Mouse (Mus musculus) liver, embryonic 11.5 days (tissue): ENCODE measurements around the gene Megf6. TPM values are rescaled to one million over a fixed set of nuclear protein-coding genes. Genes with fewer than 3 reads are reported as not detected.

ENCODE experiments used
- ATAC-seq: fragments of 200-750 bp; cut with Nextera tagmentation; replicated peaks from 2 replicates; pipeline ENCODE4 v1.8.0; 2017; ENCODE audit warnings: moderate number of reproducible peaks, mild to moderate bottlenecking, moderate TSS enrichment, moderate library complexity; ENCODE audit not compliant: low FRiP score
- DNase-seq: peaks from one replicate; pipeline ENCODE4 v3.0.0-alpha.2; 2017; ENCODE audit warnings: low spot score
- H3K27ac ChIP-seq: fragments of 300-500 bp; sonication (generic); 2 replicates; pipeline ENCODE4 v1.5.1; 2014; ENCODE audit warnings: mild to moderate bottlenecking, low read depth, low read length, control low read depth
- H3K27me3 ChIP-seq: fragments of 300-500 bp; sonication (generic); replicated peaks from 2 replicates; pipeline ENCODE4 v1.6.1; 2014; ENCODE audit warnings: low read length, mixed read lengths; ENCODE audit not compliant: control insufficient read depth, insufficient read depth
- H3K36me3 ChIP-seq: fragments of 300-500 bp; sonication (generic); 2 replicates; pipeline ENCODE4 v1.6.1; 2014; ENCODE audit warnings: mild to moderate bottlenecking, low read length, moderate library complexity, mixed read lengths; ENCODE audit not compliant: control insufficient read depth, insufficient read depth
- H3K4me1 ChIP-seq: fragments of 300-500 bp; sonication (generic); replicated peaks from 2 replicates; pipeline ENCODE4 v1.6.1; 2014; ENCODE audit warnings: low read length, mixed read lengths; ENCODE audit not compliant: control insufficient read depth, insufficient read depth
- H3K4me2 ChIP-seq: fragments of 300-500 bp; sonication (generic); 2 replicates; pipeline ENCODE4 v1.6.1; 2014; ENCODE audit warnings: mild to moderate bottlenecking, control low read depth, moderate library complexity
- H3K4me3 ChIP-seq: fragments of 300-500 bp; sonication (generic); 2 replicates; pipeline ENCODE4 v1.5.1; 2014; ENCODE audit warnings: low read depth, low read length, control low read depth
- H3K9ac ChIP-seq: fragments of 300-500 bp; sonication (generic); 2 replicates; pipeline ENCODE4 v1.6.1; 2014; ENCODE audit warnings: low read depth, low read length, control low read depth
- H3K9me3 ChIP-seq: fragments of 300-500 bp; sonication (generic); 2 replicates; pipeline ENCODE4 v1.6.1; 2016; ENCODE audit warnings: low read length, inconsistent platforms, mixed read lengths; ENCODE audit not compliant: control insufficient read depth
- WGBS: fragments of 180-500 bp; shearing (Covaris S2); extraction: QIAGEN DNeasy Blood & Tissue Kit; methylation state at CpG from one replicate; pipeline ENCODE4 v1.1.7; 2014; 5-methylcytosine and 5-hydroxymethylcytosine counted together
- polyA plus RNA-seq: library from polyadenylated mRNA; unstranded; fragments of >200 nt; fragmentation: Nextera tagmentation; extraction: Ambion mirVana; gene quantifications from 2 replicates; pipeline ENCODE4 v1.2.1, GENCODE M21; 2014

Megf6 gene
- polyA plus RNA-seq, 1 experiment from 2014 or later: 5.8 TPM

DNA sequence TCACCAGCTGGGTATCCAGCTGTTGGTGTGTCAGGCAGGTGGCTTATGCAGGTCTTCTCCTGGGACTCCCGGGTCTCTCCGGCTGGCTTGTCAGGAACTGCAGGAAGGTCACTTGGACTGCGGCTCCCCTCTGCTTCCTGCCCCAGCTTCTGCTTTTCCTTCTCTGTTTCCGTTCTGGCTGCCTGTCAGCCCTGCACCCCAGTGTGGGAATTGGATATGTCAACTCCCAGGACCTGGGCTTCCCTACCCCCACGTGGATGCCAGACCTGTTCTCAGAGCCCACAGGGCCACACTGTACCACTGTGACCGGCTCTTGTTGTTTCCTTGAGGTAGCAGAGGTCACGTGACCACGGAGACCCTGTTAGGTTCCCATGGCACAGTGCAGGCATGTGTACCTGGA, 18.4 kb downstream of the Megf6 start:
- Histone ChIP-seq H3K27me3 (no peaks in the 10 kb centered on the region), H3K27ac (no peak overlapping the region), H3K9me3 (no peaks in the 10 kb centered on the region), H3K4me3 (no peak overlapping the region), H3K9ac (no peak overlapping the region), H3K4me2 (no peak overlapping the region), H3K4me1 (no peaks in the 10 kb centered on the region), H3K36me3 (no peaks in the 10 kb centered on the region)
- ATAC-seq: no peak
- DNase-seq: no peak
- 38% methylated on average over 8 of the region's 8 CpGs for WGBS

DNA sequence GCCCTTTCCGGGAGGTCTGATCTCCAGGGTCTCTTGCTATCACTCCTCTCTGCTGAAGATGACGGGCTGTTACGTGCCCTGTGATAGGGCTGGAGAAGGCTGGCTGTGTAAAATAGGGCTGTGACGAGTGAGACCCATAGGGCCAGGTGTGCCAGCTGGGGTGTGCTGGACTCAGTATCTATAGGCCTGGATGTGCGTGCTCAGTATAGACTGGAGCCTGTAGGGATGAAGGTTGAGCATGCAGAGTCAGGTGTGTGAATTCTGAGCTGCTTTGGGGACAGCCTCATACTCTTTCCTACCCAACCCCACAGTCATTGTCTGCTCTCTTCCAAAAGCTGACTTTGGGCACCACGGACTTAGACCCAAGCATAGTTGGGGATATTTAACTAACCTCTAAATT, 27.4 kb downstream of the Megf6 start:
- no peak overlapping the region for H3K9ac ChIP-seq
- H3K27me3 ChIP-seq: no peaks in the 10 kb centered on the region
- H3K9me3 ChIP-seq: no peaks in the 10 kb centered on the region
- no peaks in the 10 kb centered on the region for H3K4me1 ChIP-seq
- no peak overlapping the region for H3K4me2 ChIP-seq
- ATAC-seq (no peak), DNase-seq (no peak)
- no peak overlapping the region for H3K27ac ChIP-seq
- no peak overlapping the region for H3K4me3 ChIP-seq
- no peaks in the 10 kb centered on the region for H3K36me3 ChIP-seq
- WGBS: 63% methylated on average over 6 of the region's 6 CpGs

DNA sequence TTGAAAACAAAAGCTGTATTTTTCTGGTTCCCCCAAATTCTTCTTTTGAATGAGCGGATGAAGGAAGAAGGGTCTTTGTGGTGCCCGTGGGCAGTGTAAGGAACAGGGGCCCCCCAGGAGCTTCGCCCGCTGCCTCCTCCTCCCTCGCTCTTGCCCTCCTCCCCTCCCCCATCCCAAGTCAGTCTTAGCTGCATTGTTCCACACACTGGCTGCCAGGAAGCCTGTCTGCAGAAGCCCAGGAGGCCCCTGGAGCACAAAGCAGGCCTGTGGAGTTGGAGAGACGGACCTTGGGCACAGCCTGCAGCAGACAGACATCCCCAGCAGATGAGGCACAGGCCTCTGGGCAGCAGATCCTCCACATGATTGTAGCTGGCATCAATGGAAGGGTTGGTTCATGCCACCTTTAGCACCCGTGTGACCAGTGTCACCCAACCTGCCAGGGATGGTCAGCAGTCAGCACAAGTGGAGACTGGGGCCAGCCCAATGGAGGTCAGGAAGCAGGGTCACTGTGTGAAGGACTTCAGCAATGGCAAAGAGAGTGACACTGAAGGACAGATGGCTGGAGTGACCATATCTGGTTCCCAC, 27.9 kb downstream of the Megf6 start:
- Histone ChIP-seq H3K36me3 (no peaks in the 10 kb centered on the region), H3K9ac (no peak overlapping the region), H3K27ac (no peak overlapping the region), H3K4me2 (no peak overlapping the region), H3K9me3 (no peaks in the 10 kb centered on the region), H3K4me3 (no peak overlapping the region), H3K4me1 (no peaks in the 10 kb centered on the region), H3K27me3 (no peaks in the 10 kb centered on the region)
- 70% methylated on average over 7 of the region's 7 CpGs for WGBS
- ATAC-seq (no peak), DNase-seq (no peak)

DNA sequence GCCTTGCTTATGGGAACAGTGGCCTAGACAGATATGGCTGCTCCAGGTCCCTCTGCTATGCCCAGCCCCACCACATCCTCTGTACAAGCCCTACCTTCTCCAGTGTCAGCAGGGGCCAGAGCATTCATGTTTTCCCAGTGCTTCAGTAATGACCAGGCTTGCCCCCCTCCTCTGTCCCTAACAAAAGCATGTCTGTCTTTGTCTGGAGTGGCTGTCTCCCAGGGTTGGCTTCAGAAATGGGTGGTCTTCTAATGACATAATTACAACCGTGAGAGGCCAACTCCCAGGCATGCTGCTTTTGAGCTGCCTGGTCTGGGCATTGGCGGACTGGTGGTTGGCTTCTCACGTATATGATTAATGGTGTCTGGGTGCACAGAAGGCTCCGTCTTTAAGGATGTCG, 31.0 kb downstream of the Megf6 start:
- DNase-seq: no peak
- H3K9ac ChIP-seq: no peak overlapping the region
- H3K4me1 ChIP-seq: no peaks in the 10 kb centered on the region
- H3K4me3 ChIP-seq: no peak overlapping the region
- H3K4me2 ChIP-seq: no peak overlapping the region
- H3K27ac ChIP-seq: no peak overlapping the region
- no peak for ATAC-seq
- no peaks in the 10 kb centered on the region for H3K9me3 ChIP-seq
- no peaks in the 10 kb centered on the region for H3K27me3 ChIP-seq
- no peaks in the 10 kb centered on the region for H3K36me3 ChIP-seq
- 80% methylated on average over 5 of the region's 5 CpGs for WGBS

DNA sequence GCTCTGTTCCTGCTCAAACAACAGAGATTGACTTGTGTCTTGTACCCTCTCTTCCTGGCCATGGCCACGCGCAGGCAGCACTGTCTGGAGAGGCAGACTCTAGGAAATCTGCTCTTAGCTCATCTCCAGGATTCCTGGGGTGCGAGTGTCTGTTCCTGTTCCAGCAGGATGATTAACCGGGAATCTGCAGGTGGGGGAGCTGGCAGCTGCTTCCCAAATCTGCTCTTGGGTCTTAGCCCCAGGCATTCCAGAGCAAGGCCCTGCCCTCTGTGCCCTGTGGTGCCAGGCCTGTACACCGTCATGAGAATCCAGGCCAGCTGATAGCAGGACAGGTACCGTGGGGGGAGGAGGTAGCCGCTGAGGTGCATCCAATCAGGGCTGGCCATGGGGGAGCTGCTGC, 34.0 kb downstream of the Megf6 start:
- Histone ChIP-seq H3K36me3 (no peaks in the 10 kb centered on the region), H3K9me3 (no peaks in the 10 kb centered on the region), H3K27me3 (no peaks in the 10 kb centered on the region), H3K4me3 (no peak overlapping the region), H3K27ac (no peak overlapping the region; the same call in 1 of the 2 replicates), H3K4me2 (no peak overlapping the region), H3K9ac (no peak overlapping the region), H3K4me1 (no peaks in the 10 kb centered on the region)
- WGBS: 70% methylated on average over 7 of the region's 7 CpGs
- no peak for ATAC-seq
- no peak for DNase-seq

DNA sequence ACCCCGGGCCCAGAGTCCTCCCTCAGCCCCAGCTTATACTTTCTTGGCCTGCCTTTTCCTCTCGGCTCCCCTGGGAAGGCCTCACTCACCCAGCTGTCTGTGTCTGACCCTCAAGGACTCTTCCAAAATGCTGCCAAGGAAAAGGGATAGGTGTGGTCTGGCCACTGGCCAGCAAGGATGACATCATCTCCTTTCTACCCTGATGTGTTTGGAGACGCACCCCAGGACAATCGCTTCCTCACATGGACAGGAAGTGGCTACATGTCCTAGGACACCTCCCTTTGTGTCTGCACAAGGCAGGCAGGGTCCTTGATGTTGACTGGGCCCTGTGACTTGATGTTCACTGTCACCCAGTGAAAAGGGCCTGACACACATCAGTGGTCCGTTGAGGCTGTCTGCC, 34.9 kb downstream of the Megf6 start:
- Histone ChIP-seq H3K9me3 (no peaks in the 10 kb centered on the region), H3K36me3 (no peaks in the 10 kb centered on the region), H3K9ac (no peak overlapping the region), H3K4me1 (no peaks in the 10 kb centered on the region), H3K4me2 (no peak overlapping the region), H3K27ac (no peak overlapping the region), H3K27me3 (no peaks in the 10 kb centered on the region), H3K4me3 (no peak overlapping the region)
- DNase-seq (no peak), ATAC-seq (no peak)
- 58% methylated on average over 5 of the region's 5 CpGs for WGBS

DNA sequence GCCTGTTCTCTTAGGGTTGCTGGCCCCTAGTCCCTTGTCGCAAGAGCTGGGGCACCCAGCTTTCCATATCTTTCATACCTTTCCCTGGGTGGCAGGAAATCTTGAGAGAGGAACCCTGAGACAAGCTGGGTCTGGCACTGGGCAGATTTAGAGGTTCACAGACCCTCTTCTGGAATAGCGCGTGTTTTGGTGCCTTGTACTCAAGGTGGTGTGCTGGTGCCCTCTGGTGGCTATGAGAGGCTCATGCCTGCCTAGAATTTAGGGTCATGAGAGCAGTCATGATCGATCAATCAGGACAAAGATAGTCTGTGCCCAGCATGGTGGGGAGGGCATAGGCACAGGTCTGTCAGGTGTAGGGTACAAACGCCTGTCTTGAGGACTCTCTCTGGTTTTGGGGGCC, 36.7 kb downstream of the Megf6 start:
- 20% methylated on average over 5 of the region's 5 CpGs for WGBS

DNA sequence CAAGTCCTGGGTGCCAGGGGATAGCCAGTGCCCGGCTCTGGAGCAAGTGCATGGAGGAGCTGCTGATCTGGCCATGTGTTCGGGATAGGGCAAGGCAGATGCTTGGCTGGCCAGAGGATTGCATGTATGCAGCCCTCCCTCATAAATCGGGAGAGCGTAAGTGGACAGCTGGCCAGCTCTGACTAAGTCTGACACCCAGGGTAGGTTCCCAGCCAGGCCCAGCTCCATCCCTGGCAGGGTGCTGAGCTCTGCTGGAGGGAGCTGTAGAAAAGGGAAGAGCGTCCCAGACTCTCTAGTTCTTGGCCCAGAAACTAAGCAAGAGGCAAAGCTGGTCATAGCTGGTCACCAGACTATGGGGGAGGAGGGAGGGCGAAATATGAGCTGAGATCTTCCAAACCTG, 38.5 kb downstream of the Megf6 start:
- WGBS: 59% methylated on average over 6 of the region's 6 CpGs
- H3K9me3 ChIP-seq: no peaks in the 10 kb centered on the region
- no peaks in the 10 kb centered on the region for H3K27me3 ChIP-seq
- H3K4me3 ChIP-seq: no peak overlapping the region
- H3K27ac ChIP-seq: no peak overlapping the region
- no peak overlapping the region for H3K9ac ChIP-seq
- no peaks in the 10 kb centered on the region for H3K36me3 ChIP-seq
- DNase-seq (no peak), ATAC-seq (no peak)
- no peaks in the 10 kb centered on the region for H3K4me1 ChIP-seq
- no peak overlapping the region for H3K4me2 ChIP-seq

More for the DNA sequence above, 36.7 kb downstream of the Megf6 start:
- no peaks in the 10 kb centered on the region for H3K9me3 ChIP-seq
- no peak overlapping the region for H3K9ac ChIP-seq
- H3K27me3 ChIP-seq: no peaks in the 10 kb centered on the region
- no peak overlapping the region for H3K4me3 ChIP-seq
- no peak overlapping the region for H3K4me2 ChIP-seq
- H3K36me3 ChIP-seq: no peaks in the 10 kb centered on the region
- H3K4me1 ChIP-seq: no peaks in the 10 kb centered on the region
- ATAC-seq (peak; percentile 21; the same call in 1 of the 2 replicates), DNase-seq (peak; percentile 53)
- no peak overlapping the region for H3K27ac ChIP-seq

DNA sequence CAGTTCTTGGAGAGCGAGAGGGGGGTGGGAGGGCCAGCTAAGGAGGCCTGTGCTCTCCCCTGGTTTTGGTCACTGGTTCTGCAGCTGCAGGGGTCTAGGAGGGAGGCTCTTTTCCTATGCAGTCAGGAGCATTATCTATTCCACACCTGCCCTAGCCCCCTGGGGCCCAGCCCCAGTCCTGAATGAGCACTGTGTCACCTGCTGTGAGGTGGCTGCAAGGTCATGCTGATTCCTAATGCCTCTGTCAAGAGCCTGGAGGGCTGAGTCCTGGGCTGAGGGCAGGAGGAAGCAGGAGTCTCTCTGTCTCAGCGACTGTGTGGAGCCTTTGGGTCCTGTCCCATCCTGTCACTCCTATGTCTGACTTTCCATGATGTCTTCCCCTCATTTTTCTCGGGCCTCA, 39.3 kb downstream of the Megf6 start:
- ATAC-seq (no peak), DNase-seq (no peak)
- H3K27me3 ChIP-seq: no peaks in the 10 kb centered on the region
- no peaks in the 10 kb centered on the region; the same call in 1 of the 2 replicates for H3K4me1 ChIP-seq
- 14% methylated on average over 3 of the region's 3 CpGs for WGBS
- no peak overlapping the region for H3K9ac ChIP-seq
- no peaks in the 10 kb centered on the region for H3K36me3 ChIP-seq
- H3K9me3 ChIP-seq: no peaks in the 10 kb centered on the region
- no peak overlapping the region for H3K27ac ChIP-seq
- H3K4me3 ChIP-seq: no peak overlapping the region
- no peak overlapping the region for H3K4me2 ChIP-seq
